Mouse (Mus musculus): ENCODE results near the gene Kcnrg. TPM values are rescaled to one million over a fixed set of nuclear protein-coding genes. Genes with fewer than 3 reads are reported as not detected.
A peak's percentile ranks its signal among the peaks of the same experiment; 100 is the strongest.
"Not testable (repeated sequence)": the region's sequence is repeated elsewhere in the genome, so short reads cannot be mapped to it uniquely, and the experiment has no call there.

Gene Kcnrg
- polyA plus RNA-seq (2012; rRNA removed), result not detected in 2 replicates

- TF ChIP-seq POLR2A (IDR thresholded peaks at IDR 0.05; ENCODE audit: low read depth, low read length), result no peak
- no peak for TF ChIP-seq CTCF (IDR thresholded peaks at IDR 0.05; ENCODE audit: extremely low read depth, insufficient read depth, insufficient read length, insufficient replicate concordance)
Observed at GRCm38 (mm10) chr14:61607157-61607556, at the start of gene Kcnrg. Kcnrg (plus strand) TSS chr14:61607457.

GRCm38 (mm10) chr14:61558901-61559300 lies 48.4 kb upstream of the Kcnrg start:
- TF ChIP-seq POLR2A (IDR thresholded peaks at IDR 0.05; ENCODE audit: low read depth, low read length) (no peak), CTCF (IDR thresholded peaks at IDR 0.05; ENCODE audit: extremely low read depth, insufficient read depth, insufficient read length, insufficient replicate concordance) (no peak)
- H3K36me3 ChIP-seq (ENCODE audit: control insufficient read depth, insufficient read depth, low read length), result no peaks in the 10 kb centered on the region
- H3K4me1 ChIP-seq (ENCODE audit: control insufficient read depth, insufficient read depth, insufficient read length), result peaks cover 3% of the 10 kb centered on the region; the same call in 1 of the 2 replicates
- H3K27me3 ChIP-seq (ENCODE audit: control insufficient read depth, insufficient read depth, low read length), result no peaks in the 10 kb centered on the region
- H3K27ac ChIP-seq (ENCODE audit: insufficient read depth, low read length), result no peak overlapping the region
- 94% methylated on average over 6 of the region's 6 CpGs for WGBS
- no peak for DNase-seq (ENCODE audit: low read depth in 1 of 2, low spot score in 2 of 2)
- H3K4me3 ChIP-seq (ENCODE audit: extremely low read depth, insufficient read depth, insufficient read length), result no peak overlapping the region

More at GRCm38 (mm10) chr14:61607157-61607556, at the start of gene Kcnrg:
- DNase-seq (ENCODE audit: low read depth in 1 of 2, low spot score in 2 of 2), result no peak
- Histone ChIP-seq H3K27me3 (ENCODE audit: control insufficient read depth, insufficient read depth, low read length) (no peaks in the 10 kb centered on the region), H3K36me3 (ENCODE audit: control insufficient read depth, insufficient read depth, low read length) (no peaks in the 10 kb centered on the region), H3K27ac (ENCODE audit: insufficient read depth, low read length) (no peak within 1 kb of the TSS), H3K4me3 (ENCODE audit: extremely low read depth, insufficient read depth, insufficient read length) (no peak within 1 kb of the TSS), H3K4me1 (ENCODE audit: control insufficient read depth, insufficient read depth, insufficient read length) (no peaks in the 10 kb centered on the region)
- 81% methylated on average over 3 of the region's 3 CpGs for WGBS

- H3K27ac ChIP-seq (ENCODE audit: insufficient read depth, low read length), result no peak overlapping the region
- no peaks in the 10 kb centered on the region for H3K36me3 ChIP-seq (ENCODE audit: control insufficient read depth, insufficient read depth, low read length)
- H3K4me1 ChIP-seq (ENCODE audit: control insufficient read depth, insufficient read depth, insufficient read length), result no peaks in the 10 kb centered on the region
- H3K27me3 ChIP-seq (ENCODE audit: control insufficient read depth, insufficient read depth, low read length), result no peaks in the 10 kb centered on the region
- H3K4me3 ChIP-seq (ENCODE audit: extremely low read depth, insufficient read depth, insufficient read length), result no peak overlapping the region
- 84% methylated on average over 3 of the region's 3 CpGs for WGBS
- TF ChIP-seq CTCF (IDR thresholded peaks at IDR 0.05; ENCODE audit: extremely low read depth, insufficient read depth, insufficient read length, insufficient replicate concordance) (no peak), POLR2A (IDR thresholded peaks at IDR 0.05; ENCODE audit: low read depth, low read length) (no peak)
- no peak for DNase-seq (ENCODE audit: low read depth in 1 of 2, low spot score in 2 of 2)
Observed at GRCm38 (mm10) chr14:61559856-61560255, 47.4 kb upstream of the Kcnrg start.

GRCm38 (mm10) chr14:61566211-61566610 lies 41.0 kb upstream of the Kcnrg start:
- WGBS, result 76% methylated on average over 4 of the region's 4 CpGs
- H3K4me3 ChIP-seq (ENCODE audit: extremely low read depth, insufficient read depth, insufficient read length); DNase-seq (ENCODE audit: low read depth in 1 of 2, low spot score in 2 of 2); H3K36me3 ChIP-seq (ENCODE audit: control insufficient read depth, insufficient read depth, low read length); H3K4me1 ChIP-seq (ENCODE audit: control insufficient read depth, insufficient read depth, insufficient read length); H3K27ac ChIP-seq (ENCODE audit: insufficient read depth, low read length); H3K27me3 ChIP-seq (ENCODE audit: control insufficient read depth, insufficient read depth, low read length): not testable (repeated sequence)

- WGBS, result 65% methylated on average over 2 of the region's 2 CpGs
- no peak overlapping the region for H3K27ac ChIP-seq (ENCODE audit: insufficient read depth, low read length)
- TF ChIP-seq POLR2A (IDR thresholded peaks at IDR 0.05; ENCODE audit: low read depth, low read length) (no peak), CTCF (IDR thresholded peaks at IDR 0.05; ENCODE audit: extremely low read depth, insufficient read depth, insufficient read length, insufficient replicate concordance) (no peak)
- no peak for DNase-seq (ENCODE audit: low read depth in 1 of 2, low spot score in 2 of 2)
- no peak overlapping the region for H3K4me3 ChIP-seq (ENCODE audit: extremely low read depth, insufficient read depth, insufficient read length)
- no peaks in the 10 kb centered on the region for H3K36me3 ChIP-seq (ENCODE audit: control insufficient read depth, insufficient read depth, low read length)
- H3K27me3 ChIP-seq (ENCODE audit: control insufficient read depth, insufficient read depth, low read length), result no peaks in the 10 kb centered on the region
- no peaks in the 10 kb centered on the region for H3K4me1 ChIP-seq (ENCODE audit: control insufficient read depth, insufficient read depth, insufficient read length)
Observed at GRCm38 (mm10) chr14:61569344-61569743, 37.9 kb upstream of the Kcnrg start.

GRCm38 (mm10) chr14:61571366-61571765 lies 35.9 kb upstream of the Kcnrg start:
- peak; percentile 58 to 82 for DNase-seq (ENCODE audit: low read depth in 1 of 2, low spot score in 2 of 2)
- Histone ChIP-seq H3K4me3 (ENCODE audit: extremely low read depth, insufficient read depth, insufficient read length) (no peak overlapping the region), H3K36me3 (ENCODE audit: control insufficient read depth, insufficient read depth, low read length) (no peaks in the 10 kb centered on the region), H3K27ac (ENCODE audit: insufficient read depth, low read length) (no peak overlapping the region), H3K27me3 (ENCODE audit: control insufficient read depth, insufficient read depth, low read length) (no peaks in the 10 kb centered on the region), H3K4me1 (ENCODE audit: control insufficient read depth, insufficient read depth, insufficient read length) (no peaks in the 10 kb centered on the region)
- TF ChIP-seq CTCF (IDR thresholded peaks at IDR 0.05; ENCODE audit: extremely low read depth, insufficient read depth, insufficient read length, insufficient replicate concordance) (peak; percentile 88; the same call in 1 of the 2 replicates), POLR2A (IDR thresholded peaks at IDR 0.05; ENCODE audit: low read depth, low read length) (no peak)
- 10% methylated on average over 4 of the region's 4 CpGs for WGBS

- Histone ChIP-seq H3K27me3 (ENCODE audit: control insufficient read depth, insufficient read depth, low read length) (no peaks in the 10 kb centered on the region), H3K4me1 (ENCODE audit: control insufficient read depth, insufficient read depth, insufficient read length) (no peaks in the 10 kb centered on the region), H3K27ac (ENCODE audit: insufficient read depth, low read length) (no peak overlapping the region), H3K4me3 (ENCODE audit: extremely low read depth, insufficient read depth, insufficient read length) (no peak overlapping the region), H3K36me3 (ENCODE audit: control insufficient read depth, insufficient read depth, low read length) (no peaks in the 10 kb centered on the region)
- no peak for DNase-seq (ENCODE audit: low read depth in 1 of 2, low spot score in 2 of 2)
- whole genome bisulfite sequencing, result 90% methylated on average over 2 of the region's 2 CpGs
- TF ChIP-seq CTCF (IDR thresholded peaks at IDR 0.05; ENCODE audit: extremely low read depth, insufficient read depth, insufficient read length, insufficient replicate concordance), result no peak
- no peak for TF ChIP-seq POLR2A (IDR thresholded peaks at IDR 0.05; ENCODE audit: low read depth, low read length)
Observed at GRCm38 (mm10) chr14:61572131-61572530, 35.1 kb upstream of the Kcnrg start.

Measured in spleen, adult 2 months (tissue).